In genomic region chr2:31779258-31779657, GRCm38 (mm10) we compare ENCODE assay signal across 12 mouse cellular contexts.
"Had no signal": no experiment of that assay in that cellular context is flagged by ENCODE, and none has a peak within 500 bp of the region (broad histone marks: within the 10 kb centered on the region; RNA-seq: fewer than 3 reads in every experiment).

No protein-coding gene starts in this region.

- DNase-seq: liver, postnatal 0 days; lung, adult 2 months; lung, postnatal 4 days; midbrain, embryonic 14.5 days; retina, postnatal 1 day; right cerebral cortex, adult 18-20 months; right cerebral cortex, postnatal 25 days; right cerebral cortex, postnatal 4 days; spleen, adult 18-20 months; thymus, adult 2 months; thymus, postnatal 25 days; thymus, postnatal 4 days had no signal
